Mouse (Mus musculus) ovary, postnatal 10 days (tissue): ENCODE results near the gene Itgb3bp.

Experiments
- DNase-seq: peaks from one replicate; pipeline ENCODE4 v3.0.0; 2022; ENCODE audit warnings: low spot score

The Itgb3bp gene

DNA sequence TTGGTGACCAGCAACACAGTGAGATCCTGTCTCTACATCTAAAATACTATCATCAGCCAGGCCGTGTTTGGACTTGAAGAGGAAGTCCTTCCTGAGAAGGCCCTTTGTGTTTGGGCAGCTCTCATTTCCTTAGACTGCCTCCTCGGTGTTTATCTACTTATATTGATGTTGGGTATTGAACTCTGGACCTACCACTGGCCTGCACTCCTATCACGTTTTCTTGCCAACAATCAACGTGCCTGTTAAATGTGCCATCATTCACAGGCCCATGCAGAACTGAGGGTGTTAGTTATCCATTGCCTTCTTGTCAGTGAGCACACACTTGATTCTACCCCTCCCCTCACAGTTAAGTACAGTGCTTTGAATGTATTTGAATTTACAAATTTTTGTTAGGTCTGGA, 211.7 kb downstream of the Itgb3bp start:
- no peak for DNase-seq

DNA sequence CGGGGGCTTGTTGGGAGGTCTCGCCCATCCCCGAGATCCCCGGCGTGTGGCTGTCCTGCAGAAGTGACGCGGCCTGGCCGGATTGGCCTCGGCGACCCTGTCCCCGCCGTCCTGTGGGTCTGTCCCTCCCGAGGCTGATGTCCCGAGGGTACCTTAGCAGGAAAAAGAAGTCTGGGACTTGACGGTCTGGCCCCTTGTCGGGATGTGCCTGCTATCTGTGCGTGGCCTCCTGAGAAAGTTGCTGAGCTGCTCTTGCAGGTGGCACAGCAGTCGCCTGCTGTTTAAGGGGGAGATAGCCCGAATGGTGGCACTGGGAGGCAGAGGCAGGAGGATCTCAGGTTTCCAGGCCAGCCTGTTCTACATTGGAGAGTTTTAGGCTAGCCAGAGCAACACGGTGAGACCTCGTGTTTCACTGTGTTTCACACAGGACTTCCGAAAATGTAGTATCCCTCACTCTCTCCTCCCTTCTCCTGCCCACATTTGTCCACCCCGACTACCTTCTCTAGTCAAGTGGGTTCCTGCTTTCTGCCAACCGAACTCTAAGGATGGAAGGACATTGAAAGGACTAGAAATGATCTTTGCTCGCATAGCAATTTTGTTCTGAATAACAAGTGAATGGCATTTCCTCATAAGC, 213.7 kb downstream of the Itgb3bp start:
- no peak for DNase-seq
